Mouse (Mus musculus) embryonic facial prominence, embryonic 12.5 days (tissue): ENCODE results near the gene Rnf216. TPM values are rescaled to one million over a fixed set of nuclear protein-coding genes. Genes with fewer than 3 reads are reported as not detected.

Experiments used
- ATAC-seq: fragments of 200-750 bp; cut with Nextera tagmentation; 2 replicates; pipeline ENCODE4 v1.8.0; 2017; ENCODE audit not compliant: insufficient number of reproducible peaks, insufficient read depth, low FRiP score, low TSS enrichment
- H3K27ac ChIP-seq: fragments of 300-500 bp; sonication (generic); 2 replicates; pipeline ENCODE4 v1.5.1; 2016; ENCODE audit warnings: mild to moderate bottlenecking
- H3K27me3 ChIP-seq: fragments of 300-500 bp; sonication (generic); 2 replicates; pipeline ENCODE4 v1.6.1; 2016; ENCODE audit warnings: mild to moderate bottlenecking, moderate library complexity
- H3K36me3 ChIP-seq: fragments of 300-500 bp; sonication (generic); 2 replicates; pipeline ENCODE4 v1.6.1; 2016; ENCODE audit warnings: mild to moderate bottlenecking
- H3K4me1 ChIP-seq: fragments of 300-500 bp; sonication (generic); 2 replicates; pipeline ENCODE4 v1.6.1; 2016
- H3K4me2 ChIP-seq: fragments of 300-500 bp; sonication (generic); replicated peaks from 2 replicates; pipeline ENCODE4 v1.6.1; 2016; ENCODE audit warnings: mild to moderate bottlenecking, moderate library complexity
- H3K4me3 ChIP-seq: fragments of 300-500 bp; sonication (generic); 2 replicates; pipeline ENCODE4 v1.5.1; 2016; ENCODE audit warnings: mild to moderate bottlenecking
- H3K9ac ChIP-seq: fragments of 300-500 bp; sonication (generic); 2 replicates; pipeline ENCODE4 v1.6.1; 2016; ENCODE audit warnings: mild to moderate bottlenecking, moderate library complexity
- H3K9me3 ChIP-seq: fragments of 300-500 bp; sonication (generic); 2 replicates; pipeline ENCODE4 v1.6.1; 2016; ENCODE audit warnings: mild to moderate bottlenecking, moderate library complexity
- WGBS: fragments of 180-500 bp; shearing (Covaris S2); methylation state at CpG from one replicate; pipeline ENCODE4 v1.1.7; 2016; 5-methylcytosine and 5-hydroxymethylcytosine counted together
- microRNA-seq: library from miRNA; unstranded; fragments of <30 nt; microRNA quantifications from one replicate; pipeline ENCODE4, GENCODE M21; 2017
- polyA plus RNA-seq: library from polyadenylated mRNA; unstranded; fragments of >200 nt; fragmentation: Nextera tagmentation; extraction: Ambion mirVana; gene quantifications from 2 replicates; pipeline ENCODE4 v1.2.1, GENCODE M21; 2016

Rnf216 gene
- polyA plus RNA-seq, 1 experiment from 2014 or later: 56.4 TPM

GRCm38 (mm10) chr5:142953641-142954040 lies 159.2 kb downstream of the Rnf216 start:
- H3K4me2 ChIP-seq: no peak overlapping the region
- H3K4me3 ChIP-seq: no peak overlapping the region
- H3K27ac ChIP-seq: no peak overlapping the region
- H3K4me1 ChIP-seq: peaks cover 4% of the 10 kb centered on the region; the same call in 1 of the 2 replicates
- WGBS: 33% methylated on average over 3 of the region's 3 CpGs
- no peaks in the 10 kb centered on the region for H3K27me3 ChIP-seq
- ATAC-seq: no peak
- no peak overlapping the region for H3K9ac ChIP-seq
- no peaks in the 10 kb centered on the region for H3K9me3 ChIP-seq
- H3K36me3 ChIP-seq: no peaks in the 10 kb centered on the region

GRCm38 (mm10) chr5:142950405-142950804 lies 162.4 kb downstream of the Rnf216 start:
- no peaks in the 10 kb centered on the region for H3K27me3 ChIP-seq
- no peak overlapping the region for H3K27ac ChIP-seq
- no peak overlapping the region for H3K9ac ChIP-seq
- H3K4me3 ChIP-seq: no peak overlapping the region
- no peaks in the 10 kb centered on the region for H3K9me3 ChIP-seq
- no peak for ATAC-seq
- 80% methylated on average over 6 of the region's 6 CpGs for WGBS
- peaks cover 5% of the 10 kb centered on the region; the same call in 1 of the 2 replicates for H3K4me1 ChIP-seq
- no peak overlapping the region for H3K4me2 ChIP-seq
- H3K36me3 ChIP-seq: no peaks in the 10 kb centered on the region

GRCm38 (mm10) chr5:142949580-142949979 lies 163.2 kb downstream of the Rnf216 start:
- no peaks in the 10 kb centered on the region for H3K36me3 ChIP-seq
- no peak overlapping the region for H3K4me3 ChIP-seq
- no peaks in the 10 kb centered on the region for H3K9me3 ChIP-seq
- no peak overlapping the region for H3K27ac ChIP-seq
- H3K4me2 ChIP-seq: no peak overlapping the region
- H3K27me3 ChIP-seq: no peaks in the 10 kb centered on the region
- 18% methylated on average over 6 of the region's 6 CpGs for WGBS
- H3K4me1 ChIP-seq: peaks cover 9% of the 10 kb centered on the region; the same call in 1 of the 2 replicates
- ATAC-seq: no peak
- no peak overlapping the region for H3K9ac ChIP-seq

- no peak overlapping the region for H3K9ac ChIP-seq
- no peak overlapping the region for H3K4me2 ChIP-seq
- no peaks in the 10 kb centered on the region for H3K9me3 ChIP-seq
- WGBS: 49% methylated on average over 7 of the region's 7 CpGs
- H3K27ac ChIP-seq: no peak overlapping the region
- H3K27me3 ChIP-seq: no peaks in the 10 kb centered on the region
- no peak overlapping the region for H3K4me3 ChIP-seq
- no peaks in the 10 kb centered on the region for H3K36me3 ChIP-seq
- H3K4me1 ChIP-seq: peaks cover 9% of the 10 kb centered on the region; the same call in 1 of the 2 replicates
- ATAC-seq: no peak
Observed at GRCm38 (mm10) chr5:142947460-142947859, 165.3 kb downstream of the Rnf216 start.

- 45% methylated on average over 8 of the region's 8 CpGs for WGBS
- H3K27ac ChIP-seq: 0 out of 2 replicates have a peak overlapping the region, but pooled peaks have one; percentile 17
- H3K4me1 ChIP-seq: peaks cover 9% of the 10 kb centered on the region; the same call in 1 of the 2 replicates
- no peaks in the 10 kb centered on the region for H3K36me3 ChIP-seq
- no peaks in the 10 kb centered on the region for H3K27me3 ChIP-seq
- no peaks in the 10 kb centered on the region for H3K9me3 ChIP-seq
- H3K4me3 ChIP-seq: no peak overlapping the region
- no peak overlapping the region for H3K9ac ChIP-seq
- ATAC-seq: no peak
- no peak overlapping the region for H3K4me2 ChIP-seq
Observed at GRCm38 (mm10) chr5:142944979-142945682, 167.7 kb downstream of the Rnf216 start.

Small RNAs within 50 kb of the gene (microRNA-seq; reads per million reads assigned to microRNA genes)
- not detected for gene Gm44405

Other genes starting within 250 kb of the Rnf216 start
- gene Fbxl18, start 217.6 kb downstream of the Rnf216 start, polyA plus RNA-seq: 14.6 and 16.5 TPM in 2 replicates
- gene Actb, start 206.2 kb downstream of the Rnf216 start, polyA plus RNA-seq: 13,963 and 14,730 TPM in 2 replicates
- 506 and 520 TPM in 2 replicates for gene Fscn1, start 152.7 kb downstream of the Rnf216 start, polyA plus RNA-seq
- gene Olfr718-ps1, start 34.6 kb upstream of the Rnf216 start, polyA plus RNA-seq: 0.05 and 0.09 TPM in 2 replicates
- gene Rbak, start 67.8 kb upstream of the Rnf216 start, polyA plus RNA-seq: 19.3 TPM in 2 replicates
- not detected in 2 replicates for gene Spdye4b, start 68.0 kb upstream of the Rnf216 start, polyA plus RNA-seq
- not detected in 2 replicates for gene Spdye4a, start 113.9 kb upstream of the Rnf216 start, polyA plus RNA-seq
- gene Zfp12, start 122.2 kb upstream of the Rnf216 start, polyA plus RNA-seq: 26.6 and 27.2 TPM in 2 replicates
- gene Zfp316, start 157.0 kb upstream of the Rnf216 start, polyA plus RNA-seq: 9.7 and 10.1 TPM in 2 replicates
- 0.06 and 0.12 TPM in 2 replicates for gene Zfp853, start 180.6 kb upstream of the Rnf216 start, polyA plus RNA-seq
- 49.5 and 51.2 TPM in 2 replicates for gene E130309D02Rik, start 202.4 kb upstream of the Rnf216 start, polyA plus RNA-seq
- 85.6 and 85.8 TPM in 2 replicates for gene Zdhhc4, start 216.3 kb upstream of the Rnf216 start, polyA plus RNA-seq
- 0.27 and 0.28 TPM in 2 replicates for gene Grid2ip, start 244.3 kb upstream of the Rnf216 start, polyA plus RNA-seq